Comparison of ENCODE assay signal across 23 mouse cellular contexts in genomic region chr9:120118212-120118611, GRCm38 (mm10). TPM values are rescaled to one million over a fixed set of nuclear protein-coding genes. Genes with fewer than 3 reads are reported as not detected.
A peak's percentile ranks its signal among the peaks of the same experiment; 100 is the strongest.
DNase-seq lines count a peak whose midpoint lies in the region; ATAC-seq lines count a peak whose summit lies in the region.
"Had no signal": no experiment of that assay in that cellular context is flagged by ENCODE, and none has a peak within 500 bp of the region (broad histone marks: within the 10 kb centered on the region; RNA-seq: fewer than 3 reads in every experiment).

No protein-coding gene starts in this region.

- H3K27ac ChIP-seq in limb, embryonic 13.5 days, result no peak overlapping the region
- no peak overlapping the region for H3K27ac ChIP-seq in limb, embryonic 10.5 days
- H3K27ac ChIP-seq in liver, embryonic 16.5 days (ENCODE audit: low read length), result peak overlapping the region; percentile 99
- 0 out of 2 replicates have a peak overlapping the region, but pooled peaks have one; percentile 21 for H3K27ac ChIP-seq in stomach, embryonic 15.5 days
- H3K27ac ChIP-seq: forebrain, embryonic 12.5 days; midbrain, embryonic 10.5 days had no signal

- no peak overlapping the region for H3K4me2 ChIP-seq in limb, embryonic 13.5 days (replicated peaks)
- H3K4me2 ChIP-seq in liver, embryonic 16.5 days (ENCODE audit: low read depth, low read length), result peak overlapping the region; percentile 76
- H3K4me2 ChIP-seq in stomach, embryonic 15.5 days, result no peak overlapping the region
- H3K4me2 ChIP-seq: forebrain, embryonic 12.5 days had no signal

- peak overlapping the region; percentile 13; the same call in 1 of the 2 replicates for H3K9ac ChIP-seq in limb, embryonic 13.5 days
- H3K9ac ChIP-seq in liver, embryonic 16.5 days (ENCODE audit: low read depth, low read length), result peak overlapping the region; percentile 84; the same call in 1 of the 2 replicates
- no peak overlapping the region for H3K9ac ChIP-seq in stomach, embryonic 15.5 days
- H3K9ac ChIP-seq: forebrain, embryonic 12.5 days had no signal

- DNase-seq in limb, embryonic 10.5 days (ENCODE audit: low spot score), result no peak
- DNase-seq in right cerebral cortex, postnatal 10 days (ENCODE audit: low spot score in 2 of 2), result no peak
- no peak for DNase-seq in urinary bladder, adult 18-20 months (ENCODE audit: low spot score in 2 of 2)
- DNase-seq: adrenal gland, postnatal 36 days; cerebellum, adult 9-11 months; gastrocnemius, postnatal 10 days; kidney, adult 2 months; kidney, postnatal 14 days; lung, postnatal 10 days; retina, postnatal 1 day; spleen, adult 18-20 months had no signal

- no peaks in the 10 kb centered on the region for H3K4me1 ChIP-seq in limb, embryonic 13.5 days
- no peaks in the 10 kb centered on the region for H3K4me1 ChIP-seq in limb, embryonic 10.5 days
- peaks cover 50% of the 10 kb centered on the region for H3K4me1 ChIP-seq in liver, embryonic 16.5 days (ENCODE audit: control insufficient read depth, low read depth, low read length)
- H3K4me1 ChIP-seq in stomach, embryonic 15.5 days, result peaks cover 3% of the 10 kb centered on the region
- H3K4me1 ChIP-seq: forebrain, embryonic 12.5 days; midbrain, embryonic 10.5 days had no signal

- no peak overlapping the region for H3K4me3 ChIP-seq in limb, embryonic 13.5 days
- H3K4me3 ChIP-seq in limb, embryonic 10.5 days, result no peak overlapping the region
- H3K4me3 ChIP-seq in liver, embryonic 16.5 days (ENCODE audit: low read depth, low read length), result peak overlapping the region; percentile 62
- H3K4me3 ChIP-seq in stomach, embryonic 15.5 days (replicated peaks), result no peak overlapping the region
- H3K4me3 ChIP-seq: forebrain, embryonic 12.5 days; midbrain, embryonic 10.5 days had no signal

- no peaks in the 10 kb centered on the region for H3K9me3 ChIP-seq in limb, embryonic 13.5 days
- H3K9me3 ChIP-seq in limb, embryonic 10.5 days (replicated peaks), result no peaks in the 10 kb centered on the region
- no peaks in the 10 kb centered on the region for H3K9me3 ChIP-seq in liver, embryonic 16.5 days (replicated peaks; ENCODE audit: control insufficient read depth, low read length)
- H3K9me3 ChIP-seq in stomach, embryonic 15.5 days, result no peaks in the 10 kb centered on the region
- H3K9me3 ChIP-seq: forebrain, embryonic 12.5 days; midbrain, embryonic 10.5 days had no signal

- peaks cover 61% of the 10 kb centered on the region for H3K36me3 ChIP-seq in limb, embryonic 13.5 days
- peaks cover 56% of the 10 kb centered on the region for H3K36me3 ChIP-seq in limb, embryonic 10.5 days
- H3K36me3 ChIP-seq in liver, embryonic 16.5 days (ENCODE audit: control insufficient read depth, insufficient read depth), result peaks cover 63% of the 10 kb centered on the region
- peaks cover 43% of the 10 kb centered on the region for H3K36me3 ChIP-seq in stomach, embryonic 15.5 days

- H3K27me3 ChIP-seq in limb, embryonic 13.5 days, result no peaks in the 10 kb centered on the region
- no peaks in the 10 kb centered on the region for H3K27me3 ChIP-seq in limb, embryonic 10.5 days (ENCODE audit: low read depth, poor library complexity, severe bottlenecking)
- H3K27me3 ChIP-seq in liver, embryonic 16.5 days (ENCODE audit: control insufficient read depth, insufficient read depth, low read depth, low read length), result no peaks in the 10 kb centered on the region
- no peaks in the 10 kb centered on the region for H3K27me3 ChIP-seq in stomach, embryonic 15.5 days (replicated peaks)
- H3K27me3 ChIP-seq: forebrain, embryonic 12.5 days; Patski had no signal

- ATAC-seq in limb, embryonic 13.5 days (ENCODE audit: low FRiP score, low read depth), result no peak
- peak; percentile 42 for ATAC-seq in common myeloid progenitor, adult 5-6 weeks (replicated peaks; ENCODE audit: low read depth, poor library complexity, severe bottlenecking)
- ATAC-seq in liver, embryonic 16.5 days (ENCODE audit: low read depth), result no peak
- ATAC-seq in stomach, embryonic 15.5 days (ENCODE audit: insufficient read depth, low FRiP score, low read depth), result no peak
- ATAC-seq: Patski had no signal

- WGBS in limb, embryonic 13.5 days, result 87% methylated on average over 4 of the region's 4 CpGs
- WGBS in limb, embryonic 10.5 days, result 90% methylated on average over 4 of the region's 4 CpGs
- WGBS in liver, embryonic 16.5 days (ENCODE audit: insufficient replicate concordance), result 72% methylated on average over 4 of the region's 4 CpGs
- whole genome bisulfite sequencing in stomach, embryonic 15.5 days, result 84% methylated on average over 4 of the region's 4 CpGs

RNA-seq across cellular contexts. Expression of gene Slc25a38, which starts 8.0 kb away (rescaled TPM):
- 34.0 and 37.3 TPM in 2 replicates for polyA plus RNA-seq in limb, embryonic 13.5 days (2015; fragmentation: Nextera tagmentation; extraction: Ambion mirVana)
- 46.7 and 47.0 TPM in 2 replicates for polyA plus RNA-seq in limb, embryonic 10.5 days (2016; fragmentation: Nextera tagmentation; extraction: Ambion mirVana)
- total RNA-seq in common myeloid progenitor, adult 5-6 weeks (2017), result 31.2 and 41.1 TPM in 2 replicates
- 113 and 118 TPM in 2 replicates for polyA plus RNA-seq in liver, embryonic 16.5 days (2015; fragmentation: Nextera tagmentation; extraction: Ambion mirVana)
- polyA plus RNA-seq in stomach, embryonic 15.5 days (2015; fragmentation: Nextera tagmentation; extraction: Ambion mirVana), result 32.3 and 37.6 TPM in 2 replicates

RNA-seq across cellular contexts. Expression of gene Rpsa, which starts 9.3 kb away (rescaled TPM):
- polyA plus RNA-seq in limb, embryonic 13.5 days (2015; fragmentation: Nextera tagmentation; extraction: Ambion mirVana), result 1,301 and 1,325 TPM in 2 replicates
- 1,497 and 1,677 TPM in 2 replicates for polyA plus RNA-seq in limb, embryonic 10.5 days (2016; fragmentation: Nextera tagmentation; extraction: Ambion mirVana)
- total RNA-seq in common myeloid progenitor, adult 5-6 weeks (2017), result 5,315 and 5,374 TPM in 2 replicates
- polyA plus RNA-seq in liver, embryonic 16.5 days (2015; fragmentation: Nextera tagmentation; extraction: Ambion mirVana), result 727 and 769 TPM in 2 replicates
- 1,300 and 1,322 TPM in 2 replicates for polyA plus RNA-seq in stomach, embryonic 15.5 days (2015; fragmentation: Nextera tagmentation; extraction: Ambion mirVana)

RNA-seq across cellular contexts. Expression of gene Ccr8, which starts 26.3 kb away (rescaled TPM):
- 0.76 and 0.97 TPM in 2 replicates for polyA plus RNA-seq in limb, embryonic 13.5 days (2015; fragmentation: Nextera tagmentation; extraction: Ambion mirVana)
- not detected in 2 replicates for polyA plus RNA-seq in limb, embryonic 10.5 days (2016; fragmentation: Nextera tagmentation; extraction: Ambion mirVana)
- not detected in 2 replicates for total RNA-seq in common myeloid progenitor, adult 5-6 weeks (2017)
- 0.07 TPM in 1 of 2 replicates, not detected in the other for polyA plus RNA-seq in liver, embryonic 16.5 days (2015; fragmentation: Nextera tagmentation; extraction: Ambion mirVana)
- polyA plus RNA-seq in stomach, embryonic 15.5 days (2015; fragmentation: Nextera tagmentation; extraction: Ambion mirVana), result 0.88 and 1.4 TPM in 2 replicates
- total RNA-seq: adrenal gland, postnatal 36 days; left cerebral cortex, adult 8-10 months; neutrophil, adult 5-6 weeks had no signal
- polyA plus RNA-seq: C2C12; forebrain, embryonic 12.5 days; midbrain, embryonic 10.5 days; Patski had no signal

RNA-seq across cellular contexts. Expression of gene Mobp, which starts 31.3 kb away (rescaled TPM):
- not detected in 2 replicates for polyA plus RNA-seq in limb, embryonic 13.5 days (2015; fragmentation: Nextera tagmentation; extraction: Ambion mirVana)
- not detected in 2 replicates for polyA plus RNA-seq in limb, embryonic 10.5 days (2016; fragmentation: Nextera tagmentation; extraction: Ambion mirVana)
- not detected in 2 replicates for total RNA-seq in common myeloid progenitor, adult 5-6 weeks (2017)
- not detected in 2 replicates for polyA plus RNA-seq in liver, embryonic 16.5 days (2015; fragmentation: Nextera tagmentation; extraction: Ambion mirVana)
- 0.17 and 0.51 TPM in 2 replicates for polyA plus RNA-seq in stomach, embryonic 15.5 days (2015; fragmentation: Nextera tagmentation; extraction: Ambion mirVana)
- total RNA-seq: hematopoietic stem cell, adult 5-6 weeks; neutrophil, adult 5-6 weeks had no signal
- polyA plus RNA-seq: C2C12; kidney, adult 2 months; limb, embryonic 14.5 days; Patski had no signal

RNA-seq across cellular contexts. Expression of gene Cx3cr1, which starts 48.5 kb away (rescaled TPM):
- polyA plus RNA-seq in limb, embryonic 13.5 days (2015; fragmentation: Nextera tagmentation; extraction: Ambion mirVana), result 10.2 and 11.0 TPM in 2 replicates
- 2.5 and 4.0 TPM in 2 replicates for polyA plus RNA-seq in limb, embryonic 10.5 days (2016; fragmentation: Nextera tagmentation; extraction: Ambion mirVana)
- total RNA-seq in common myeloid progenitor, adult 5-6 weeks (2017), result 7.5 and 9.4 TPM in 2 replicates
- 3.1 and 3.2 TPM in 2 replicates for polyA plus RNA-seq in liver, embryonic 16.5 days (2015; fragmentation: Nextera tagmentation; extraction: Ambion mirVana)
- polyA plus RNA-seq in stomach, embryonic 15.5 days (2015; fragmentation: Nextera tagmentation; extraction: Ambion mirVana), result 12.3 and 13.3 TPM in 2 replicates
- polyA plus RNA-seq: Patski had no signal

Comparison
In these comparisons a context has a peak if more than half of its experiments do, and no peak if none do; other contexts are left out.
1. H3K27ac ChIP-seq: peak in liver, embryonic 16.5 days (single experiment) and stomach, embryonic 15.5 days (single experiment); none in limb, embryonic 13.5 days (single experiment) and limb, embryonic 10.5 days (single experiment).